Mouse (Mus musculus): Measurements from ENCODE around the gene Cptp.

Cptp gene

GRCm38 (mm10) chr4:155829866-155830265, 39.4 kb downstream of the Cptp start:
- in situ Hi-C loops (cut with MboI; ENCODE audit: low pct_unique_long_range_greater_than_20kb in 1 of 2, low sequenced_read_pairs in 2 of 2, unreplicated experiment in 1 of 2), result no loop called here

- in situ Hi-C loops (cut with MboI; ENCODE audit: low pct_unique_long_range_greater_than_20kb in 1 of 2, low sequenced_read_pairs in 2 of 2, unreplicated experiment in 1 of 2), result no loop called here
Measured at GRCm38 (mm10) chr4:155823443-155823842, 45.8 kb downstream of the Cptp start.

GRCm38 (mm10) chr4:155821025-155821424, 48.2 kb downstream of the Cptp start:
- in situ Hi-C loops (cut with MboI; ENCODE audit: low pct_unique_long_range_greater_than_20kb in 1 of 2, low sequenced_read_pairs in 2 of 2, unreplicated experiment in 1 of 2), result no loop called here

GRCm38 (mm10) chr4:155817533-155817932, 51.7 kb downstream of the Cptp start:
- in situ Hi-C loops (cut with MboI; ENCODE audit: low pct_unique_long_range_greater_than_20kb in 1 of 2, low sequenced_read_pairs in 2 of 2, unreplicated experiment in 1 of 2), result no loop called here

All from mouse embryonic stem cell (cell line).